Mouse (Mus musculus) ES-E14 (cell line): ENCODE data around the gene Il24.

Experiments used
- MAFK ChIP-seq: IDR thresholded peaks from 2 replicates; pipeline ENCODE4 v1.6.1; 2014; ENCODE audit warnings: mild to moderate bottlenecking, low read depth, low read length, inconsistent platforms; ENCODE audit not compliant: insufficient read depth
- ZC3H11A ChIP-seq: IDR thresholded peaks from 2 replicates; pipeline ENCODE4 v1.6.1; 2012; ENCODE audit warnings: low read depth, mild to moderate bottlenecking, inconsistent platforms, low read length, borderline replicate concordance
- ZNF384 ChIP-seq: IDR thresholded peaks from 2 replicates; pipeline ENCODE4 v1.6.1; 2012; ENCODE audit warnings: low read depth, low read length, inconsistent platforms

- no peak for TF ChIP-seq ZC3H11A
- TF ChIP-seq ZNF384 = no peak
- TF ChIP-seq MAFK = no peak
Measured at GRCm38 (mm10) chr1:130865541-130866221, 21.6 kb downstream of the Il24 start, which contains the start of gene Fcmr.
